Mouse (Mus musculus) embryonic fibroblast, embryonic 13.5 days (primary cell): ENCODE results near the gene Klhl22.

Source experiments
- CTCF ChIP-seq: IDR thresholded peaks from 2 replicates; pipeline ENCODE4 v1.5.1; 2011; ENCODE audit warnings: mild to moderate bottlenecking, control low read depth, low read length, moderate library complexity, borderline replicate concordance; ENCODE audit not compliant: insufficient read depth
- POLR2A ChIP-seq: IDR thresholded peaks from 2 replicates; pipeline ENCODE4 v1.6.1; 2011; ENCODE audit warnings: low read depth, mild to moderate bottlenecking, control low read depth, low read length, moderate library complexity

DNA sequence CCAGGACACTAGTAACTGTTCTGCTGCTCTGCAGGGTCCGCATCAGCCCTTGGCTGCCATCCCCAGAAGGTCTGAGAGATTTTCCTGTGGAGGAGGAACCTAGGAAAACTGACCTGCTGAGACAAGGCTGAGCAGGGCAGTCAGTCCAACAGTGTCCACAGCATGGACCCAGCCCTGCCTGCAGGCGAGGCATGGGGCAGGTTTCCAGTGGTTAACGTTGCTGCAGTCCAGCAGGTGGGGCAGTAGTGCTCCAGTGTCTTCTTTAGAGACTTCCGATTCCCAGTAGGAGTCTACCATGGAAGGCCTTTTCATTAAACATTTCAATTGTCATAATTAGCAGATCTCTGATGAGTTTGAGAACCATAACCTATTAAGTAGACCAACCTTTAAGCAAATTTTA, 16.1 kb upstream of the Klhl22 start:
- peak; percentile 22; the same call in 1 of the 2 replicates for TF ChIP-seq CTCF
- no peak for TF ChIP-seq POLR2A
